Mouse (Mus musculus): ENCODE data around the gene Rab13. TPM values are rescaled to one million over a fixed set of nuclear protein-coding genes. Genes with fewer than 3 reads are reported as not detected.

The Rab13 gene
- polyA plus RNA-seq (2014; fragmentation: Nextera tagmentation; extraction: Ambion mirVana): 10.4 and 12.3 TPM in 2 replicates

GRCm38 (mm10) chr3:90213377-90213866 is at the start of gene Rab13, which contains the start of gene Rps27:
Gene Rab13, plus strand, starts transcription at chr3:90213695.
Gene Rps27, minus strand, starts transcription at chr3:90213651.
- Histone ChIP-seq H3K9ac (ENCODE audit: low read length) (peak within 1 kb of the TSS; percentile 80), H3K4me2 (ENCODE audit: low read depth) (peak within 1 kb of the TSS; percentile 85), H3K27ac (ENCODE audit: low read depth, low read length) (0 out of 2 replicates have a peak within 1 kb of the TSS, but pooled peaks have one; percentile 44), H3K27me3 (ENCODE audit: control insufficient read depth, insufficient read depth, low read length) (no peaks in the 10 kb centered on the region), H3K9me3 (ENCODE audit: control insufficient read depth, low read length) (no peaks in the 10 kb centered on the region), H3K4me1 (ENCODE audit: control insufficient read depth, insufficient read depth, low read length) (peaks cover 8% of the 10 kb centered on the region; the same call in 1 of the 2 replicates), H3K36me3 (ENCODE audit: control insufficient read depth, insufficient read depth, low read length) (peaks cover 9% of the 10 kb centered on the region), H3K4me3 (ENCODE audit: low read depth, low read length) (peak within 1 kb of the TSS; percentile 75)
- under 1% methylated on average over 42 of the region's 42 CpGs for WGBS
- DNase-seq (ENCODE audit: low spot score) (peak; percentile 89), ATAC-seq (ENCODE audit: insufficient read depth, low FRiP score, low TSS enrichment) (peak; percentile 91)

- WGBS: 78% methylated on average over 3 of the region's 3 CpGs
- no peak for ATAC-seq (ENCODE audit: insufficient read depth, low FRiP score, low TSS enrichment)
Observed at GRCm38 (mm10) chr3:90179566-90179965, 33.9 kb upstream of the Rab13 start.

GRCm38 (mm10) chr3:90183581-90183980 is 29.9 kb upstream of the Rab13 start:
- no peak overlapping the region for H3K27ac ChIP-seq (ENCODE audit: low read depth, low read length)
- DNase-seq (ENCODE audit: low spot score): no peak
- H3K27me3 ChIP-seq (ENCODE audit: control insufficient read depth, insufficient read depth, low read length): no peaks in the 10 kb centered on the region
- ATAC-seq (ENCODE audit: insufficient read depth, low FRiP score, low TSS enrichment): no peak
- no peaks in the 10 kb centered on the region for H3K36me3 ChIP-seq (ENCODE audit: control insufficient read depth, insufficient read depth, low read length)
- H3K4me2 ChIP-seq (ENCODE audit: low read depth): no peak overlapping the region
- no peak overlapping the region for H3K9ac ChIP-seq (ENCODE audit: low read length)
- WGBS: 77% methylated on average over 3 of the region's 3 CpGs
- no peaks in the 10 kb centered on the region for H3K9me3 ChIP-seq (ENCODE audit: control insufficient read depth, low read length)
- no peak overlapping the region for H3K4me3 ChIP-seq (ENCODE audit: low read depth, low read length)
- no peaks in the 10 kb centered on the region for H3K4me1 ChIP-seq (ENCODE audit: control insufficient read depth, insufficient read depth, low read length)

More at GRCm38 (mm10) chr3:90179566-90179965, 33.9 kb upstream of the Rab13 start:
- Histone ChIP-seq H3K9me3 (ENCODE audit: control insufficient read depth, low read length) (no peaks in the 10 kb centered on the region), H3K36me3 (ENCODE audit: control insufficient read depth, insufficient read depth, low read length) (no peaks in the 10 kb centered on the region), H3K4me1 (ENCODE audit: control insufficient read depth, insufficient read depth, low read length) (no peaks in the 10 kb centered on the region), H3K27me3 (ENCODE audit: control insufficient read depth, insufficient read depth, low read length) (no peaks in the 10 kb centered on the region), H3K4me2 (ENCODE audit: low read depth) (no peak overlapping the region), H3K27ac (ENCODE audit: low read depth, low read length) (no peak overlapping the region), H3K4me3 (ENCODE audit: low read depth, low read length) (no peak overlapping the region), H3K9ac (ENCODE audit: low read length) (no peak overlapping the region)
- no peak for DNase-seq (ENCODE audit: low spot score)

- Histone ChIP-seq H3K36me3 (ENCODE audit: control insufficient read depth, insufficient read depth, low read length) (no peaks in the 10 kb centered on the region), H3K4me1 (ENCODE audit: control insufficient read depth, insufficient read depth, low read length) (no peaks in the 10 kb centered on the region), H3K9ac (ENCODE audit: low read length) (no peak overlapping the region), H3K27me3 (ENCODE audit: control insufficient read depth, insufficient read depth, low read length) (no peaks in the 10 kb centered on the region), H3K27ac (ENCODE audit: low read depth, low read length) (no peak overlapping the region), H3K9me3 (ENCODE audit: control insufficient read depth, low read length) (no peaks in the 10 kb centered on the region), H3K4me2 (ENCODE audit: low read depth) (no peak overlapping the region), H3K4me3 (ENCODE audit: low read depth, low read length) (no peak overlapping the region)
- DNase-seq (ENCODE audit: low spot score) (no peak), ATAC-seq (ENCODE audit: insufficient read depth, low FRiP score, low TSS enrichment) (no peak)
- 84% methylated on average over 11 of the region's 11 CpGs for WGBS
Observed at GRCm38 (mm10) chr3:90190859-90191510, 22.5 kb upstream of the Rab13 start.

DNA sequence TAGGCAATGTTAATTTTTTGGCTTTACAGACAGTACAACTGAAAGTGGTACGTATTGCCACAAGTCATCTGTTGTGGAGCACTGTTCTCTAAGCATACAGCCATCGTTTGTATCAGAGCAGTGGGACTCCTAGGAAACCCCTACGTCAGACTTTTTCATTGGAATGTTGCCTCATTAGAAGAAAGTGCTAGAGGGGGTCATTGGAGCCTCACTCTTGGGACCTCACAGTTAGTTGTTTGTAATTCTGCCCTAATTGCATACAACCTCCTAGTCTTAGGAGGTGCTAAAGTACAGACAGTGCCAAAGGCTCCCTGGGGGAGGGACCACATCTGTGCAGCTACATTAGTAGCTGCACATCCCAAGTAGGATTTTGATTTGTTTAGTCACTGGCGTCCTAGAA is 18.7 kb upstream of the Rab13 start:
- Histone ChIP-seq H3K9ac (ENCODE audit: low read length) (no peak overlapping the region), H3K36me3 (ENCODE audit: control insufficient read depth, insufficient read depth, low read length) (no peaks in the 10 kb centered on the region), H3K27ac (ENCODE audit: low read depth, low read length) (no peak overlapping the region), H3K4me3 (ENCODE audit: low read depth, low read length) (no peak overlapping the region), H3K4me2 (ENCODE audit: low read depth) (no peak overlapping the region), H3K4me1 (ENCODE audit: control insufficient read depth, insufficient read depth, low read length) (no peaks in the 10 kb centered on the region), H3K27me3 (ENCODE audit: control insufficient read depth, insufficient read depth, low read length) (no peaks in the 10 kb centered on the region), H3K9me3 (ENCODE audit: control insufficient read depth, low read length) (no peaks in the 10 kb centered on the region)
- DNase-seq (ENCODE audit: low spot score): no peak
- WGBS: 56% methylated on average over 4 of the region's 4 CpGs
- no peak for ATAC-seq (ENCODE audit: insufficient read depth, low FRiP score, low TSS enrichment)

DNA sequence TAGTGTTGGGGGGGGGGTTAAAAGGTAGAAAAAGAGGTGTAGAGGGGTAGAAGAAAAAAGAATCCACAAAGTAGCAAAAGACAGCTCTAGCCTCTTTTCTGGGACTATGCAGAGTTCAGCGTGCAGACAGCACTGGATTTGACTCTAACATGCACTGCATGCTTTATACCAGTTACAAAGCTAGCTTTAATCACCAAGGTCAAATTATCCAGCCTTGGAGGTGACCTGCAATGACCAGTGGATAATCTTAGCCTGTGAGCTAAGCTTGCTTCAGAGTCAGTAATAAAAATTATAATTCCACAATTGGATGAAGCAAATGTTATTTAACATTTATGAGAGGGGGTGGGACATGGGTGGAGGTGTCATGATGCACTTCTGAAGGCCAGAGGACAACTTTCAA is 17.9 kb upstream of the Rab13 start:
- DNase-seq (ENCODE audit: low spot score): no peak
- H3K4me3 ChIP-seq (ENCODE audit: low read depth, low read length): no peak overlapping the region
- H3K27me3 ChIP-seq (ENCODE audit: control insufficient read depth, insufficient read depth, low read length): no peaks in the 10 kb centered on the region
- no peak for ATAC-seq (ENCODE audit: insufficient read depth, low FRiP score, low TSS enrichment)
- no peaks in the 10 kb centered on the region for H3K9me3 ChIP-seq (ENCODE audit: control insufficient read depth, low read length)
- no peak overlapping the region for H3K4me2 ChIP-seq (ENCODE audit: low read depth)
- H3K36me3 ChIP-seq (ENCODE audit: control insufficient read depth, insufficient read depth, low read length): no peaks in the 10 kb centered on the region
- WGBS: 94% methylated on average over 1 of the region's 1 CpGs
- no peak overlapping the region for H3K9ac ChIP-seq (ENCODE audit: low read length)
- no peaks in the 10 kb centered on the region for H3K4me1 ChIP-seq (ENCODE audit: control insufficient read depth, insufficient read depth, low read length)
- H3K27ac ChIP-seq (ENCODE audit: low read depth, low read length): no peak overlapping the region

DNA sequence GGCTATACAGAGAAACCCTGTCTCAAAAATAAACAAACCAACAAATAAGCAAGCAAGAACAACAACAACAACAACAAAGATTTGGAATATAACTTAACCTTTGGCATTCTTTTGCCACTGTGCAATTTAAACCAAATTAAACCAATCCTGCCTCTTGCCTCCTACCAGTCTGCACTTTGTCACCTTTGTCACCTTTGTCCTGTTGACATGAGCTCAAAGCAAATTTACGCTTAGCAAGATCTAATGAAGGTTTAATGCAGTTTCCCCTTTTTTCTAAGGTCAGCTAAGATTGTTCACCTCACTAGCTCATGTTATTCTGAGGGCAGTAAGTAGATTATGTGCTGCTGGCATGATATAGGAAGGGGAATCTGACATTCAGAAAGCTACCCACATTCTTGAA is 15.9 kb upstream of the Rab13 start:
- Histone ChIP-seq H3K4me2 (ENCODE audit: low read depth) (no peak overlapping the region), H3K4me3 (ENCODE audit: low read depth, low read length) (no peak overlapping the region), H3K27me3 (ENCODE audit: control insufficient read depth, insufficient read depth, low read length) (no peaks in the 10 kb centered on the region), H3K27ac (ENCODE audit: low read depth, low read length) (no peak overlapping the region), H3K36me3 (ENCODE audit: control insufficient read depth, insufficient read depth, low read length) (no peaks in the 10 kb centered on the region), H3K4me1 (ENCODE audit: control insufficient read depth, insufficient read depth, low read length) (no peaks in the 10 kb centered on the region), H3K9me3 (ENCODE audit: control insufficient read depth, low read length) (no peaks in the 10 kb centered on the region), H3K9ac (ENCODE audit: low read length) (no peak overlapping the region)
- no peak for ATAC-seq (ENCODE audit: insufficient read depth, low FRiP score, low TSS enrichment)
- 82% methylated on average over 1 of the region's 1 CpGs for WGBS
- DNase-seq (ENCODE audit: low spot score): no peak

DNA sequence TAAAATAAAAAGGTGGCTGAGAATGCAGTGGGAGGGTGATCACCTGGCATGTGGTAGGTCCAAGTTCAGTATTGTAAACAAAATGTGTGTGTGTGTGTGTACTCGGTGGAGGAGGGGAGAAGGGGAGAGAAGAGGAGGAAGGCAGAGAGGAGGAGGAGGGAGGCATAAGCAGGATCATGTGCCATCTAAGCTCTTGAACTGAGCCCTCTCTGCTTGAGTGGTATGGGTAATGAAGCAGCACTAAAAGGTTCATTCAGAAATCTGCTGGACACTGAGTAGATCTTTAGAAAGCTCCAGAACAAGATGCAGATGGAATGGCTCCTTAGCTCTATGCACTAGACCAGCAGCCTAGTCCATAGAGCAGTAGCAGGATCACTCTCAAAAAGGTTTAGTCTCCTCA is 10.6 kb upstream of the Rab13 start:
- 81% methylated on average over 1 of the region's 1 CpGs for WGBS
- no peaks in the 10 kb centered on the region; the same call in 1 of the 2 replicates for H3K36me3 ChIP-seq (ENCODE audit: control insufficient read depth, insufficient read depth, low read length)
- no peak for ATAC-seq (ENCODE audit: insufficient read depth, low FRiP score, low TSS enrichment)

DNA sequence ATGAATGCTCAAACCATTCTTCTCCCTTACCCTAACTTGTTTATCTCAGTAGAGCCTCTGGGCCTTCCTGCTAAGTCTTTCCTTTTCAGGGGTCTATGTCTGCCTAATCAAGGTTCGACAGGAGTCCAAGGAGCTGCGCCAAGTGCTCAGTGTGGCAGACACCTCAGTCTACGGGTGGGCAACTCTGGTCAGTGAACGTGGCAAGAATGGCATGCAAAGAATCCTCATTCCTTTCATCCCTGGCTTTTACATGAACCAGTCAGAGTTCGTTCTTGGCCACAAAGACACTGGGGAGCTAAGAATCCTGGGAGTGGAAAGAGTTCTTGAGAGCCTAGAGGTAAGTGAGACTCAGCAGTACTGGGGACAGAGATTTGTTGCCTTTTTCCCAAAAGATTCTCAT is 9.9 kb upstream of the Rab13 start:
- Histone ChIP-seq H3K27ac (ENCODE audit: low read depth, low read length) (no peak overlapping the region), H3K4me2 (ENCODE audit: low read depth) (no peak overlapping the region), H3K4me3 (ENCODE audit: low read depth, low read length) (no peak overlapping the region), H3K4me1 (ENCODE audit: control insufficient read depth, insufficient read depth, low read length) (no peaks in the 10 kb centered on the region), H3K36me3 (ENCODE audit: control insufficient read depth, insufficient read depth, low read length) (peaks cover 4% of the 10 kb centered on the region), H3K9ac (ENCODE audit: low read length) (no peak overlapping the region), H3K27me3 (ENCODE audit: control insufficient read depth, insufficient read depth, low read length) (no peaks in the 10 kb centered on the region), H3K9me3 (ENCODE audit: control insufficient read depth, low read length) (no peaks in the 10 kb centered on the region; the same call in 1 of the 2 replicates)
- no peak for DNase-seq (ENCODE audit: low spot score)
- ATAC-seq (ENCODE audit: insufficient read depth, low FRiP score, low TSS enrichment): no peak
- WGBS: 84% methylated on average over 5 of the region's 5 CpGs

More for the DNA sequence above, 10.6 kb upstream of the Rab13 start:
- no peaks in the 10 kb centered on the region for H3K4me1 ChIP-seq (ENCODE audit: control insufficient read depth, insufficient read depth, low read length)
- no peak overlapping the region for H3K4me3 ChIP-seq (ENCODE audit: low read depth, low read length)
- H3K9me3 ChIP-seq (ENCODE audit: control insufficient read depth, low read length): no peaks in the 10 kb centered on the region; the same call in 1 of the 2 replicates
- DNase-seq (ENCODE audit: low spot score): no peak
- no peak overlapping the region for H3K4me2 ChIP-seq (ENCODE audit: low read depth)
- no peaks in the 10 kb centered on the region for H3K27me3 ChIP-seq (ENCODE audit: control insufficient read depth, insufficient read depth, low read length)
- no peak overlapping the region for H3K9ac ChIP-seq (ENCODE audit: low read length)
- H3K27ac ChIP-seq (ENCODE audit: low read depth, low read length): no peak overlapping the region

Measured in neural tube, embryonic 11.5 days (tissue).